Mouse (Mus musculus): ENCODE data around the gene Snapc5. TPM values are rescaled to one million over a fixed set of nuclear protein-coding genes. Genes with fewer than 3 reads are reported as not detected.

Gene Snapc5
- polyA plus RNA-seq, 1 experiment from 2014 or later, result 26.0 TPM

DNA sequence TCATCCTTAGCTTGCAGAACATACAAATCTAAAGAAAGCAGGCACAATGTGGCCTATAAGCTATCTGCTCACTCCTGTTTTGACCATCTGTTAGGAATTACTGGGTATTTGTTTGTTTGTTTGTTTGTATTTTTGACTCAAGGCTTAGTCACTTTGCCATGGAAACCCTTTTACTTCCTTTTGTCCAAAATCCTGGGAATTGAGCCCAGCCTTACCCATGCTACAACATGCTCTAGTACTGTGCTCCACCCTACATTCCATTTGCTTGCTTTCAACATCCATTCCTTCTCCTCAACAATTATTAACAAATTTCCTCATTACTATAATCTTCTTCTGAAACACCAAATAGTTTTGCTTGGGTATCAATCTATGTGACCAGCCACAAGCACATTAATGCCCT, 23.8 kb downstream of the Snapc5 start:
- DNase-seq (ENCODE audit: low spot score) (no peak), ATAC-seq (replicated peaks; ENCODE audit: insufficient number of reproducible peaks, low FRiP score, low TSS enrichment, low read depth) (no peak)
- H3K4me2 ChIP-seq (ENCODE audit: low read depth, low read length), result no peak overlapping the region
- no peak overlapping the region for H3K9ac ChIP-seq (replicated peaks; ENCODE audit: low read length)
- H3K36me3 ChIP-seq (replicated peaks; ENCODE audit: control insufficient read depth, insufficient read depth, low read depth, low read length), result no peaks in the 10 kb centered on the region
- H3K4me3 ChIP-seq (ENCODE audit: low read depth, low read length), result no peak overlapping the region
- no peaks in the 10 kb centered on the region for H3K9me3 ChIP-seq (replicated peaks; ENCODE audit: control insufficient read depth, low read length)
- H3K27me3 ChIP-seq (ENCODE audit: control insufficient read depth, insufficient read depth, low read length), result no peaks in the 10 kb centered on the region
- H3K4me1 ChIP-seq (ENCODE audit: control insufficient read depth, insufficient read depth, low read length), result no peaks in the 10 kb centered on the region
- H3K27ac ChIP-seq (replicated peaks; ENCODE audit: low read depth, low read length), result no peak overlapping the region

DNA sequence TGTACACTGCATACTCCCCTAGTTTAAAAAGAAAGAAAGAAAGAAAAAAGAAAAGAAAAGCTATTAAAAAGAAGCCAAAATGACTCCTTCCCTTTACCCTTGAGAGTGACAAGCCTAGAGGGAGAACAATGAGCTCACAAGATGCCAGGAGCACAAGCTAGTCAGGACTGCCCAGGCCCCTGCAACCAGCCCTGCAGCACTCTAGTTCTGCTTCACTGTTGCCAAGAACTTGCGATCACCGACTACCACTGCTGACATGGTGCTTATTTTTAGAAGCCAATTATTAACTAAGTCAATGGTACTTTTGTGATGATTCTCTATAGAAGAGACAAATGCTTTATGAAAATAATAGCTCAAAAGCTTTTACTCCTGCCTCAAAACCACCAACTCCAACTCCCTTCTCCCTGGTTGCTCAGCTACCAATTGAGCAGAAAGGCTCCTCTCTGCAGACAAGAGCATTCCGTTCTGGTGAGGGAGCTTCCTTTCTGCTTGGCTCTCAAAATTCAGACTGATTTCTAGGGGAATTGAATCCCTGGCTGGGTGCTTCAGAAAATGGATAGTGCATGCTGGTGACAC, 28.5 kb downstream of the Snapc5 start:
- H3K9me3 ChIP-seq (replicated peaks; ENCODE audit: control insufficient read depth, low read length), result no peaks in the 10 kb centered on the region
- H3K36me3 ChIP-seq (replicated peaks; ENCODE audit: control insufficient read depth, insufficient read depth, low read depth, low read length), result no peaks in the 10 kb centered on the region
- DNase-seq (ENCODE audit: low spot score) (no peak), ATAC-seq (replicated peaks; ENCODE audit: insufficient number of reproducible peaks, low FRiP score, low TSS enrichment, low read depth) (no peak)
- no peaks in the 10 kb centered on the region for H3K27me3 ChIP-seq (ENCODE audit: control insufficient read depth, insufficient read depth, low read length)
- no peak overlapping the region for H3K27ac ChIP-seq (replicated peaks; ENCODE audit: low read depth, low read length)
- H3K4me1 ChIP-seq (ENCODE audit: control insufficient read depth, insufficient read depth, low read length), result no peaks in the 10 kb centered on the region
- no peak overlapping the region for H3K4me2 ChIP-seq (ENCODE audit: low read depth, low read length)
- no peak overlapping the region for H3K9ac ChIP-seq (replicated peaks; ENCODE audit: low read length)
- 88% methylated on average over 3 of the region's 3 CpGs for WGBS
- H3K4me3 ChIP-seq (ENCODE audit: low read depth, low read length), result no peak overlapping the region

GRCm38 (mm10) chr9:64214452-64214851, 35.4 kb downstream of the Snapc5 start:
- ATAC-seq (replicated peaks; ENCODE audit: insufficient number of reproducible peaks, low FRiP score, low TSS enrichment, low read depth) (no peak), DNase-seq (ENCODE audit: low spot score) (no peak)
- no peak overlapping the region for H3K9ac ChIP-seq (replicated peaks; ENCODE audit: low read length)
- no peaks in the 10 kb centered on the region for H3K4me1 ChIP-seq (ENCODE audit: control insufficient read depth, insufficient read depth, low read length)
- H3K4me3 ChIP-seq (ENCODE audit: low read depth, low read length), result no peak overlapping the region
- H3K9me3 ChIP-seq (replicated peaks; ENCODE audit: control insufficient read depth, low read length), result no peaks in the 10 kb centered on the region
- H3K27me3 ChIP-seq (ENCODE audit: control insufficient read depth, insufficient read depth, low read length), result no peaks in the 10 kb centered on the region
- 91% methylated on average over 17 of the region's 17 CpGs for WGBS
- H3K36me3 ChIP-seq (replicated peaks; ENCODE audit: control insufficient read depth, insufficient read depth, low read depth, low read length), result no peaks in the 10 kb centered on the region
- H3K4me2 ChIP-seq (ENCODE audit: low read depth, low read length), result no peak overlapping the region
- H3K27ac ChIP-seq (replicated peaks; ENCODE audit: low read depth, low read length), result no peak overlapping the region

DNA sequence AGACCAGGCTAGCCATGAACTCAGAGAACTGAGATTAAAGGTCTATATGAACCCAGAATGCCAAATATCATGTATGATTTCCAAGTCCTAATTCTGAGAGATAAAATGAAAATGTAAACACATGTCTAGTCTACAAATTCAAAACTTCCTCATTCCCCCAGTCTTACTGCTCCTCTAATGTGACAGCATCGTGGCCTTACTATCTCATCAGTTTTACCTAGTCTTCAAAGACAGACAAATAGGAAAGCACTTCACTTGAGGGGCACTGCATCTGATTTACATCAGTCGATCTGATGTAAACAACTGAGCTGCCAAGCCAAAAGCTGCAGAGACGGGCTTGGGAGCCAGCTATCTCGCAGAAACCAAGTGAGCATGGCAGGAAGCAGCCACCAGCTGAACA, 37.0 kb downstream of the Snapc5 start:
- no peaks in the 10 kb centered on the region for H3K4me1 ChIP-seq (ENCODE audit: control insufficient read depth, insufficient read depth, low read length)
- H3K4me2 ChIP-seq (ENCODE audit: low read depth, low read length), result no peak overlapping the region

DNA sequence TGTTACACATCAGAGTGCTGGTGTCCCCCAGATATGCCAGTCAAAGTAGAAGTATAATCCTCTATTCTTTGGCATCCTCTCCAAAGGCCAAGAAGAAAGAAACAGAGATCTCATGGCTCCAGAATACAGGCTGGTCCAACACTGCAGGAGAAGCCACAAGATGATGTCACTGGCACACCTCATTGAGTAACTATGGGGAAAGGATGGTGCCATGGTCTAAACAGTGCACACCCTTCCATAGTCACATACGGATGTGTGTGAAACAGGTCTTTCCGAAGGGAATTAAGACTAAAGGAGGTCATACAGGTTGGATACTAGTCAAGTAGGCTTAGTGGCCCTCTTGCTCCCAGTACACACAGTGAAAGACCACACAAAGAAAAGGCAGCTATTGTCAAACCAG, 37.6 kb downstream of the Snapc5 start:
- Histone ChIP-seq H3K9me3 (replicated peaks; ENCODE audit: control insufficient read depth, low read length) (no peaks in the 10 kb centered on the region), H3K4me3 (ENCODE audit: low read depth, low read length) (no peak overlapping the region), H3K4me2 (ENCODE audit: low read depth, low read length) (no peak overlapping the region), H3K4me1 (ENCODE audit: control insufficient read depth, insufficient read depth, low read length) (no peaks in the 10 kb centered on the region), H3K36me3 (replicated peaks; ENCODE audit: control insufficient read depth, insufficient read depth, low read depth, low read length) (no peaks in the 10 kb centered on the region), H3K9ac (replicated peaks; ENCODE audit: low read length) (no peak overlapping the region), H3K27me3 (ENCODE audit: control insufficient read depth, insufficient read depth, low read length) (no peaks in the 10 kb centered on the region), H3K27ac (replicated peaks; ENCODE audit: low read depth, low read length) (no peak overlapping the region)
- DNase-seq (ENCODE audit: low spot score) (no peak), ATAC-seq (replicated peaks; ENCODE audit: insufficient number of reproducible peaks, low FRiP score, low TSS enrichment, low read depth) (no peak)
- WGBS, result 96% methylated on average over 2 of the region's 2 CpGs

More for the DNA sequence above, 37.0 kb downstream of the Snapc5 start:
- no peaks in the 10 kb centered on the region for H3K27me3 ChIP-seq (ENCODE audit: control insufficient read depth, insufficient read depth, low read length)
- DNase-seq (ENCODE audit: low spot score), result no peak
- ATAC-seq (replicated peaks; ENCODE audit: insufficient number of reproducible peaks, low FRiP score, low TSS enrichment, low read depth), result no peak
- no peak overlapping the region for H3K4me3 ChIP-seq (ENCODE audit: low read depth, low read length)
- H3K9me3 ChIP-seq (replicated peaks; ENCODE audit: control insufficient read depth, low read length), result no peaks in the 10 kb centered on the region
- H3K27ac ChIP-seq (replicated peaks; ENCODE audit: low read depth, low read length), result no peak overlapping the region
- H3K9ac ChIP-seq (replicated peaks; ENCODE audit: low read length), result no peak overlapping the region
- no peaks in the 10 kb centered on the region for H3K36me3 ChIP-seq (replicated peaks; ENCODE audit: control insufficient read depth, insufficient read depth, low read depth, low read length)
- WGBS, result 79% methylated on average over 4 of the region's 4 CpGs

DNA sequence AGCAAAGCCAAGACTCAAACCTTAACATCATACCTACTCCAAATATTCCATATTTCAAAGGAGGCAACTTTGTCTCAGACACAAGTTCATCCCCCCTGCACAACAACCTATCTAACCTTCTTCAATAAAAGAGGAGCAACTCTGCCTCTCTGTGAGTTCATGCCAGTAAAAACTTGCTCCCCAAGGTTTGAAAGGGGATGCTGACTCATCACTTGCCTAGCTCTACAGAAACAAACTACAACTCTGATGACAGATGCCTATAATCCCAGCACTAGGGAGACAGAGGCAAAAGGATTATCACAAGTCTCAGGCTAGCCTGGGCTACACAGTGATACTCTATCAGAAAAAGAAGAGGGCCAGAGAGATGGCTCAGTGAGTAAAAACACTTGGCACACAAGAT, 38.8 kb downstream of the Snapc5 start:
- no peak for ATAC-seq (replicated peaks; ENCODE audit: insufficient number of reproducible peaks, low FRiP score, low TSS enrichment, low read depth)

DNA sequence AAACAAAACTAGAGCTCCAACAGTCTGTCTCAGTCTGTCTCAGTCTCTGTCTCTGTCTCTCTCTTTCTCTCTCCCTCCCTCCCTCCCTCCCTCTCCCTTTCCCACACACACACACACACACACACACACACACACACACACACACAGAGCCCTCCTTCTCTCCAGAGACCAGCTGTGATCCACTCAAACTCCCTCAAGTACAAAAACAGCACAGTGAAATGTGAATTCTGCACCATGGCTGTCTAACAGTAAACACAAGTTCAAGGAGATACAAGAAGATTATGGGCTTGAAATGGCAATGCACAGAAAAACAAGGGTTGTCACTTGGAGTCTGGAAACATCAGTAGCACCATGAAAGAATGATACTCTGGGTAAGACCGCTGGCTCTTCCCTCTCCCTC, 40.2 kb downstream of the Snapc5 start:
- H3K27me3 ChIP-seq (ENCODE audit: control insufficient read depth, insufficient read depth, low read length), result no peaks in the 10 kb centered on the region
- H3K4me1 ChIP-seq (ENCODE audit: control insufficient read depth, insufficient read depth, low read length), result no peaks in the 10 kb centered on the region
- no peaks in the 10 kb centered on the region for H3K9me3 ChIP-seq (replicated peaks; ENCODE audit: control insufficient read depth, low read length)
- ATAC-seq (replicated peaks; ENCODE audit: insufficient number of reproducible peaks, low FRiP score, low TSS enrichment, low read depth) (no peak), DNase-seq (ENCODE audit: low spot score) (no peak)
- H3K9ac ChIP-seq (replicated peaks; ENCODE audit: low read length), result no peak overlapping the region
- H3K4me3 ChIP-seq (ENCODE audit: low read depth, low read length), result no peak overlapping the region
- H3K27ac ChIP-seq (replicated peaks; ENCODE audit: low read depth, low read length), result no peak overlapping the region
- 57% methylated on average over 1 of the region's 1 CpGs for WGBS
- no peak overlapping the region for H3K4me2 ChIP-seq (ENCODE audit: low read depth, low read length)
- no peaks in the 10 kb centered on the region for H3K36me3 ChIP-seq (replicated peaks; ENCODE audit: control insufficient read depth, insufficient read depth, low read depth, low read length)

More for the DNA sequence above, 38.8 kb downstream of the Snapc5 start:
- Histone ChIP-seq H3K27me3 (ENCODE audit: control insufficient read depth, insufficient read depth, low read length) (no peaks in the 10 kb centered on the region), H3K36me3 (replicated peaks; ENCODE audit: control insufficient read depth, insufficient read depth, low read depth, low read length) (no peaks in the 10 kb centered on the region), H3K27ac (replicated peaks; ENCODE audit: low read depth, low read length) (no peak overlapping the region), H3K4me3 (ENCODE audit: low read depth, low read length) (no peak overlapping the region), H3K9ac (replicated peaks; ENCODE audit: low read length) (no peak overlapping the region), H3K4me2 (ENCODE audit: low read depth, low read length) (no peak overlapping the region), H3K9me3 (replicated peaks; ENCODE audit: control insufficient read depth, low read length) (no peaks in the 10 kb centered on the region), H3K4me1 (ENCODE audit: control insufficient read depth, insufficient read depth, low read length) (no peaks in the 10 kb centered on the region)
- no peak for DNase-seq (ENCODE audit: low spot score)

DNA sequence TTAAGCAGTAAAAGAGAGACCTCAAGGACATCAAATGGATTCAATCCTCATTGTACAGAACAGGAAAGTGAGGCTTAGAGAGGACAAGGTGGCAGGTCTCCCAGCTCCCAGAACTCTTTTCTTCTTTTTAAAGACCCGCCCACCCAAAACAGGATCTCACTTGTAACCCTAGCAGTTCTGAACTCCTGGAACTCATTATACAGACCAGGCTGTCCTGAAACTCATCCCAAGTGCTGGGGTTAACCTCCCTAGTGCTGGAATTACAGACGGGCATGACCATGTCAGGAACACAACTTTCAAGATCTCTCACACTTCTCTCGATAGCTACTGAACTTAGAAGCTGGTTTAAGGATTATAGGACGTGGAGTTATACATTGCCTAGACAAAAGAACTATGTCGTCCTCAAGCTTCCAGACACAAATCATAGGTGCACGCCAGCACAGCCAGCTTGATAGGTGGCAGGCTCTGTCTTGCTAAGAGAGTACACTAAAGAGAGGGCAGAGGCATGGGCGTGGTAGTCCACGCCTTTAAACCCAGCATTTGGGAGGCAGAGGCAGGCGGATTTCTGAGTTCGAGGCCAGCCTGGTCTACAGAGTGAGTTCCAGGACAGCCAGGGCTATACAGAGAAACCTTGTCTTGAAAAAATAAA, 40.8 kb downstream of the Snapc5 start:
- Histone ChIP-seq H3K27ac (replicated peaks; ENCODE audit: low read depth, low read length) (no peak overlapping the region), H3K4me1 (ENCODE audit: control insufficient read depth, insufficient read depth, low read length) (no peaks in the 10 kb centered on the region), H3K4me2 (ENCODE audit: low read depth, low read length) (no peak overlapping the region), H3K36me3 (replicated peaks; ENCODE audit: control insufficient read depth, insufficient read depth, low read depth, low read length) (no peaks in the 10 kb centered on the region), H3K9me3 (replicated peaks; ENCODE audit: control insufficient read depth, low read length) (no peaks in the 10 kb centered on the region), H3K9ac (replicated peaks; ENCODE audit: low read length) (no peak overlapping the region), H3K27me3 (ENCODE audit: control insufficient read depth, insufficient read depth, low read length) (no peaks in the 10 kb centered on the region), H3K4me3 (ENCODE audit: low read depth, low read length) (no peak overlapping the region)
- DNase-seq (ENCODE audit: low spot score) (peak; percentile 57), ATAC-seq (replicated peaks; ENCODE audit: insufficient number of reproducible peaks, low FRiP score, low TSS enrichment, low read depth) (no peak)
- WGBS, result 68% methylated on average over 10 of the region's 10 CpGs
